Mouse (Mus musculus) heart, adult 10 weeks (tissue): ENCODE results near the gene Sh3bgr. TPM values are rescaled to one million over a fixed set of nuclear protein-coding genes. Genes with fewer than 3 reads are reported as not detected.

Source experiments
- polyA plus RNA-seq: library from polyadenylated mRNA; stranded (reverse); fragments of 350-450 nt; fragmentation: Illumina TruSeq; extraction: RNeasy Lipid Tissue Mini Kit (QIAGEN cat#74804); gene quantifications from one replicate; pipeline ENCODE4 v1.2.3, GENCODE M21; 2014; ENCODE audit warnings: low read depth, low replicate concordance

The Sh3bgr gene
- 324 TPM for polyA plus RNA-seq

GRCm38 (mm10) chr16:96199913-96200701, at the start of gene Sh3bgr:
TSS of gene Sh3bgr (plus strand) at chr16:96200450.

GRCm38 (mm10) chr16:96191531-96192506, 8.4 kb upstream of the Sh3bgr start, which contains the start of gene Lca5l:
TSS of gene Lca5l (minus strand) at chr16:96192271.

DNA sequence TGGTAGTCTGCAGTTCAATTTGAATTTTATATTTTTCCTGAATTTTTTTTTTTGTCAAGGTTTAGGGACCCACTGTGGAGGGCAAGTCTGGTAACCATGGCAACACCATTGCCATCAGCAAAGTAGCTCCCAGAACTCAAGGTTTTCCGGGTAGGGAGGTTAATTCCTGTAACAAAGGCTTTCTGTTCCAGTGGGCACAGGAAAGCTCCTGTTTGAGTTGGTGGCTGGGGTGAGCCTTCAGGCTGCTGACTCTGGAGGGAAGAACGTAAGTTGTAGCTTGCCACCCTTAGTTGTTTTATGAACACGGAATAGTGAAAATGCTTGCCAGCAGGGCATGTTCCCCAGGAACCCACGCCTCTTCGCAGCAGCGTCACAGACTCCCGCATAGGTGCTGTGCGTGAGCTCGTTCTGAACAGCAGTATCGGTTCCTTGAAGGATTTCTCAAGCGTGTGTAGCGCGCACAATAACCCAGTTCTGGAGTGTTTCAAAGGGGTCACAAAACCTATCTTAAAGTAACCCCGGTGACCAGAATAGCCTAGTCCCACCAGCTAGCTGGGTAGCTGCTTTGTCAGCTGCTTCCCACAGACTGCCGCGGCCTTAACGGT, 35.2 kb downstream of the Sh3bgr start, which contains the start of gene B3galt5:
Gene B3galt5, plus strand, starts transcription at position 436 of the 605 bp plus-strand sequence.

Other genes with a start within 250 kb of the Sh3bgr start
- 32.6 TPM for gene Psmg1, start 209.5 kb upstream of the Sh3bgr start, polyA plus RNA-seq
- 56.0 TPM for gene Brwd1, start 117.9 kb upstream of the Sh3bgr start, polyA plus RNA-seq
- 52.2 TPM for gene Hmgn1, start 72.7 kb upstream of the Sh3bgr start, polyA plus RNA-seq
- 12.5 TPM for gene Wrb, start 55.0 kb upstream of the Sh3bgr start, polyA plus RNA-seq
- 0.52 TPM for gene Lca5l, start 8.2 kb upstream of the Sh3bgr start, polyA plus RNA-seq
- not detected for gene B3galt5, start 35.4 kb downstream of the Sh3bgr start, polyA plus RNA-seq
- not detected for gene Itgb2l, start 243.2 kb downstream of the Sh3bgr start, polyA plus RNA-seq